Mouse (Mus musculus) brown adipose tissue, adult 24 weeks (tissue): ENCODE measurements around the gene Pnp2. TPM values are rescaled to one million over a fixed set of nuclear protein-coding genes. Genes with fewer than 3 reads are reported as not detected.
"Not testable (repeated sequence)": the region's sequence is repeated elsewhere in the genome, so short reads cannot be mapped to it uniquely, and the experiment has no call there.

Experiments
- H3K27ac ChIP-seq: fragments of 200-500 bp; replicated peaks from 2 replicates; pipeline ENCODE4 v1.5.1; 2012; ENCODE audit warnings: low read depth, mild to moderate bottlenecking, low read length
- H3K4me1 ChIP-seq: fragments of 200-500 bp; 2 replicates; pipeline ENCODE4 v1.6.1; 2012; ENCODE audit warnings: low read length, mixed read lengths; ENCODE audit not compliant: control insufficient read depth, insufficient read depth, insufficient read length
- H3K4me3 ChIP-seq: fragments of 200-500 bp; 2 replicates; pipeline ENCODE4 v1.5.1; 2012; ENCODE audit warnings: low read depth, mild to moderate bottlenecking, low read length, moderate library complexity; ENCODE audit not compliant: insufficient read depth
- polyA plus RNA-seq: library from polyadenylated mRNA; stranded (reverse); fragments of >200 nt; gene quantifications from 2 replicates; pipeline ENCODE4 v1.2.4, GENCODE M21; 2012; ENCODE audit not compliant: missing spikeins, insufficient read depth, insufficient read length

Pnp2 gene
- polyA plus RNA-seq, 1 experiment = 5.1 TPM

DNA sequence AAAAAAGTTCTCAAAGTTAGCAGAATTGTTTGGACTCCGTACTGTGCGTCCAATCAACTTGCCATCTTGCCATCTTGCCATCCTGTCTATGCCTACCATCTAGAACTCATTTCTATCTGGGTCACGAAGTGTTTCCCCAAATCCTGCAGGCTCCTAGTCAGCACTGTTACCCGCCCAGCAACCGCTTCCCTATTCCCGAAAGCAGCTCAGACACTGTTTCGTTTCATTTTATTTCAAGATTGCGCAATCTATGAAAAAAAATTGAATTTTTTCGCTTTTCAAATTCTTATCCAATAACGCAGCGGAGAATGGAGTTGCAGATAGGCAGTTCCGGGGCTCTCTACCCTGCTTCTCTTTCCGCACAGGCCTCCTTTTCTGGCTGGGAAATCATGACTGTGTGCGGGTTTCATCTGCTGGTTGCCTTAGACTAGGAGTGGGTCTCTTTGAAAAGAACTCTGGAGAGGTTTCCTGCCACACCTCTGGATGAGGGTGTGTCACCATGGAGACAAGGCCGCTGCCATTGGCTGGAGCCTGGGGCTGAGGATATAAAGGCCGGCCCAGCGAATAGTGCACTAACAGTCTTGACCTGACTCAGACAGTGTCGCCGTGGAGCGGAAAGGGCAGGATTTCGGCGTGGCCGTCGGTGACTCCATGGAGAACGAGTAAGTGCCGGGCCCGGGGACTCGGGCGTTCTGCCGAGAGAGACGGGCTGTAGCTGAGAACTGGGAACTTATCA lies 11.7 kb upstream of the Pnp2 start, which contains the start of gene Gm49342:
Gene Gm49342 (plus strand): TSS at position 586 of the 736 bp plus-strand sequence.
- H3K27ac ChIP-seq = peak within 1 kb of the TSS; percentile 81
- H3K4me1 ChIP-seq = no peaks in the 10 kb centered on the region
- H3K4me3 ChIP-seq = peak within 1 kb of the TSS; percentile 70

DNA sequence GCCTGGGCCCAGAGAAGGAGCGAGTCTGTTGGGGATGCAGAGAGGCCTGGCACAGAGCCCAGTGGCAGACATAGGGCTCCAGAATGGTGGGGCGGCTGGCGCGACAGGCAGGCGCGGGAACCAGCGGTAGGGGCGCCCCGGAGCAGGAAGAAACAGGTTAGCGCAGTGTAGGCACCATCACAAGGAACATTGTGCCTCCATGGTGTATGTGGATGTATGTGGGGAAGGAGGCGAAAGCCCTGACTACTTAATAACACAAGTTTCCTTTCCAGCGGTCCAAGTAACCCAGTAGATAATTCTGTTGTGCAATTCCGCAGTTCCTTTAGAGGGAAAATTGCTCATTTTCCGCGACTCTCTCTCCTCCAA lies 11.1 kb upstream of the Pnp2 start:
- peak overlapping the region; percentile 70 for H3K4me3 ChIP-seq
- H3K4me1 ChIP-seq = not testable (repeated sequence)
- peak overlapping the region; percentile 81 for H3K27ac ChIP-seq

DNA sequence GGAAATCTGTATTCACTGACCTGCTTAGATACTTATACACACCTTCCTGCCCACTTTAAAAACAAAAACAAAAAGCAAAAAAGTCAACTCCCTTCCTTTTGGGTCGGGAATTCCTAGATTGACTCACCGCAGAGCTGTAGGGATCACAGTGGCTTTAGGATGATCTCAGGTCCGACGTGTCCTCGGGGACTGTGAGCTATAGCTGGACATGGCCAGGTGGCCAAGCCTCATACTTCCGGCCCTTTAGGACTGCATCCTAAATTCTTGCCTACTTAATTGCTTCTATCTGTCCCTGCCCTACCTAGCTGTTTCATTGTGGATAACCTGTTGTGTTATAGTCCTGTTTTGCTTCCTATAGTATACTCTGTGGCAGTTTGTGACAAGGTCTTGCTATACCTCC lies 10.7 kb upstream of the Pnp2 start:
- Histone ChIP-seq H3K27ac (peak overlapping the region; percentile 81), H3K4me3 (peak overlapping the region; percentile 70)
- H3K4me1 ChIP-seq = not testable (repeated sequence)

DNA sequence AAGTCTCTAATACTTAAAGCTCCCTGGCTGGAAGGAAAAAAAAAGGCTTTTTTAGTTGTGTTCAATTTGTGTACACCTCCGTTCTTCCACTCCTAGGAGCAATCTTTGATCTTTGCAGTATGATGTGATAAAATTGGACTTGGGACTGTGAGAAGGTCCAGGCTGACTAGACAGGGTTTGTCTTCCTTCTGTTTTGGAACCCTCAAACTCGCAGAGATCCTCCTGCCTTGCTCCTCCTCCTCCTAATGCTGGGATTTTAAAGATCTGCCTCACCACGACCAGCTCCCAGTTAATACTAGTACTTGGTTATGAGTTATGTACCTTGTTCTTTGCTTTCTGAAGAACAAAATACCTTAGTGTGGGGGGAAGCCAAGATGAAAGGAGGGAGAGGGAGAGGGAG lies 10.3 kb upstream of the Pnp2 start:
- H3K4me3 ChIP-seq = peak overlapping the region; percentile 70
- peak overlapping the region; percentile 78 for H3K27ac ChIP-seq
- not testable (repeated sequence) for H3K4me1 ChIP-seq

DNA sequence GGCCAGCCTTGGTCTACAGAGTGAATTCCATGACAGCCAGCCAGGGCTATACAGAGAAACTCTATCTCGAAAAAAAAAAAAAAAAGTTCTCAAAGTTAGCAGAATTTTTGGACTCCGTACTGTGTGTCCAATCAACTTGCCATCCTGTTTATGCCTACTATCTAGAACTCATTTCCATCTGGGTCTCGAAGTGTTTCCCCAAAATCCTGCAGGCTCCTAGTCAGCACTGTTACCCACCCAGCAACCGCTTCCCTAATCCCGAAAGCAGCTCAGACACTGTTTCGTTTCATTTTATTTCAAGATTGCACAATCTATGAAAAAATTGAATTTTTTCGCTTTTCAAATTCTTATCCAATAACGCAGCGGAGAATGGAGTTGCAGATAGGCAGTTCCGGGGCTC lies 305 bp upstream of the Pnp2 start:
- H3K4me1 ChIP-seq = peaks cover 3% of the 10 kb centered on the region; the same call in 1 of the 2 replicates
- H3K4me3 ChIP-seq = 0 out of 2 replicates have a peak overlapping the region, but pooled peaks have one; percentile 13

DNA sequence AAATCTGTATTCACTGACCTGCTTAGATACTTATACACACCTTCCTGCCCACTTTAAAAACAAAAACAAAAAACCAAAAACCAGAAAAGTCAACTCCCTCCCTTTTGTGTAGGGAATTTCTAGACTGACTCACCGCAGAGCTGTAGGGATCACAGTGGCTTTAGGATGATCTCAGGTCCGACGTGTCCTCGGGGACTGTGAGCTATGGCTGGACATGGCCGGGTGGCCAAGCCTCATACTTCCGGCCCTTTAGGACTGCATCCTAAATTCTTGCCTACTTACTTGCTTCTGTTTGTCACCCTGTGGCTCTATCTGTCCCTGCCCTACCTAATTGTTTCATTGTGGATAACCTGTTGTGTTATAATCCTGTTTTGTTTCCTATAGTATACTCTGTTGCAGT lies 932 bp downstream of the Pnp2 start:
- H3K4me3 ChIP-seq = not testable (repeated sequence)
- peak overlapping the region; percentile 85 for H3K27ac ChIP-seq

More for the DNA sequence above, 305 bp upstream of the Pnp2 start:
- peak overlapping the region; percentile 56 for H3K27ac ChIP-seq

DNA sequence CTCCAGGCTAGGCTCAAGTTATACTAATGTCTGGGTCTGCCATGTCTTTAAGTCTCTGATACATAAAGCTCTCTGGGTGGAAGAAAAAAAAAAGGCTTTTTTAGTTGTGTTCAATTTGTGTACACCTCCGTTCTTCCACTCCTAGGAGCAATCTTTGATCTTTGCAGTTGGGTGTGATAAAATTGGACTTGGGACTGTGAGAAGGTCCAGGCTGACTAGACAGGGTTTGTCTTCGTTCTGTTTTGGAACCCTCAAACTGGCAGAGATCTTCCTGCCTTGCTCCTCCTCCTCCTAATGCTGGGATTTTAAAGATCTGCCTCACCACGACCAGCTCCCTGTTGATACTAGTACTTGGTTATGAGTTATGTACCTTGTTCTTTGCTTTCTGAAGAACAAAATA lies 1.4 kb downstream of the Pnp2 start:
- not testable (repeated sequence) for H3K4me3 ChIP-seq, H3K4me1 ChIP-seq
- H3K27ac ChIP-seq = peak overlapping the region; percentile 85

More for the DNA sequence above, 932 bp downstream of the Pnp2 start:
- not testable (repeated sequence) for H3K4me1 ChIP-seq

DNA sequence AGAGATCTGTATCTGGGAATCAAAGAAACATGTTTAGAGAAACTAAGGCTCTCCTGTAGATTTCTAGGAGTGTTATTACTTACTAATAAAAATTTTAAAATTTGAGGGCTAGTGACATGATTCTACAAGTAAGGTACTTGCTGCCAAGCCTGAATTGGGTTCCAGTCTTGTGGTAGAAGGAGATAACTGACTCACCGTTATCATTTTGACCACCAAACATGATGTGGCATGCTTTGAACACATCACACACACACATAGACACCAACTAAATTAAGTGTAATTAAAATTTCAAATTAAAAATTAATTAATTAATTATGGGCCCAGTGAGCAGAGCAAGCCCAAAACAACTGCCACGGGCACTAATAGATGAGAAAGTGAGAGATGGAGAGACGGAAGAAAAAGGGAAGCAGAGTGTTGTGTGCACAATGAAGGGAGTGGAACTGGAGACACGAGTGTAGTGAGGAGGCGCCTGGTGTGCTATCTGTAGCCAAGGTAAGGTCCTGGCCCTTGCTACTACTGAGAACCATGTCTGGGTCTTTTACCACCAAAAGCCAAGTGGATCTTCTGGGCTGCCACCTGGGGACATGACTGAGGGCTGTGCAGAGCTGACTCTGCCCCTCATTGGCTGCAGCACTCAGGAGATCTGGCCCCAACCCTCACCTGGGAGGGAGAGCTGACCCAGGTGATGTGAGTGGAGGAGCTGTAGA lies 2.6 kb downstream of the Pnp2 start:
- not testable (repeated sequence) for H3K4me3 ChIP-seq, H3K27ac ChIP-seq, H3K4me1 ChIP-seq

DNA sequence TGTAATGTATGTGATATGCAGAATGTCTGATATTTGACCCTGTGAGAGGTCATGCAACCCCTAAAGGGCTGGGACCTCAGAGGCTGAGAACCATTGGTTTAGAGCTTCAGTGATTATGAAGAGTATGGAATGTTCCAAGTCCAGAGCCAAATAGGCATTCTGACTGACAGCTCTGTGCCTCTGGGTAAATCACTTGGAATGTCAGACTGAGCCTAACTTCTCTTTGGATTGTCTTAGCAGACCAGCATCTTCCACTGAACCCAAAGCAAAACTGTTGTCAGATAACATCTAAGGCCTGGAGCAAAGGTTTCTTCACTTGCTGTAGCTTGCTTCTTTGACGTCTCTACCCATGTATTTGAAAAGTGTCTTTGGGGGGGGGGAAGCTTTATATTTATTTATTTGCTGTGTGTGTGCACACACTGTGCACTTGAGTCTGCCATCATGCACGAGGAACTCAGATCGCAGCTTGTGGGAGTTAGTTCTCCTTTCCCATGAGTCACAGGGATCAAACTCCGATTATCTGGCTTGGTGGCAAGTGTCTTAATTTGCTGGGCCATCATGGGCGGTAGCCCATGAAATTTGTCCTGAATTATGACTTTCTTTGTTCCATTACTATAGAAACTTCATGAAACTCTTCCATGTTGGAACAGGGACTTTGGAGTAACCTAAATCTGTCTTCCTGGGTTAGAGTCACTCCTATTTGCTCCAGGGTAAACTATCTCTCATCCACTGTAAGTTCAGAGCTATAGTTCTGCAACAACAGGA lies 12.6 kb downstream of the Pnp2 start:
- Histone ChIP-seq H3K27ac (no peak overlapping the region), H3K4me3 (no peak overlapping the region), H3K4me1 (peaks cover 3% of the 10 kb centered on the region; the same call in 1 of the 2 replicates)

DNA sequence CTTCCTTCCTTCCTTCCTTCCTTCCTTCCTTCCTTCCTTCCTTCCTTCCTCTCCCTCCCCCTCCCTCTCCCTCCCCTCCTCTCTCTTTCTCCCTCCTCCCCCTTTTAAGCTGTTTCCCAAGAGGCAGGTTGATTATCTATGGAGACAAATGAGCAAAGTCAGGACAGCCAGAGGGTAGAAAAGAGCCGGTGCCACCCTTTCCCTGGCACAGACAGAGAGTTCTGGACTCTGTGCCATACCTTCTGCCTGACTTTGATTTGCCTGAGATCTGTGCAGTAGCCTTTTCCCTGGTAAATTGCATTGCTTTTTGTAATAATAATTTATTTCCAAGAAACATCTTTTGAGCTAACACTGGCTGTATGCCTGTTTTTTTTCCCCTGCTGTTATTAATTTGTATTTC lies 13.2 kb downstream of the Pnp2 start:
- H3K4me3 ChIP-seq = no peak overlapping the region
- no peak overlapping the region for H3K27ac ChIP-seq

DNA sequence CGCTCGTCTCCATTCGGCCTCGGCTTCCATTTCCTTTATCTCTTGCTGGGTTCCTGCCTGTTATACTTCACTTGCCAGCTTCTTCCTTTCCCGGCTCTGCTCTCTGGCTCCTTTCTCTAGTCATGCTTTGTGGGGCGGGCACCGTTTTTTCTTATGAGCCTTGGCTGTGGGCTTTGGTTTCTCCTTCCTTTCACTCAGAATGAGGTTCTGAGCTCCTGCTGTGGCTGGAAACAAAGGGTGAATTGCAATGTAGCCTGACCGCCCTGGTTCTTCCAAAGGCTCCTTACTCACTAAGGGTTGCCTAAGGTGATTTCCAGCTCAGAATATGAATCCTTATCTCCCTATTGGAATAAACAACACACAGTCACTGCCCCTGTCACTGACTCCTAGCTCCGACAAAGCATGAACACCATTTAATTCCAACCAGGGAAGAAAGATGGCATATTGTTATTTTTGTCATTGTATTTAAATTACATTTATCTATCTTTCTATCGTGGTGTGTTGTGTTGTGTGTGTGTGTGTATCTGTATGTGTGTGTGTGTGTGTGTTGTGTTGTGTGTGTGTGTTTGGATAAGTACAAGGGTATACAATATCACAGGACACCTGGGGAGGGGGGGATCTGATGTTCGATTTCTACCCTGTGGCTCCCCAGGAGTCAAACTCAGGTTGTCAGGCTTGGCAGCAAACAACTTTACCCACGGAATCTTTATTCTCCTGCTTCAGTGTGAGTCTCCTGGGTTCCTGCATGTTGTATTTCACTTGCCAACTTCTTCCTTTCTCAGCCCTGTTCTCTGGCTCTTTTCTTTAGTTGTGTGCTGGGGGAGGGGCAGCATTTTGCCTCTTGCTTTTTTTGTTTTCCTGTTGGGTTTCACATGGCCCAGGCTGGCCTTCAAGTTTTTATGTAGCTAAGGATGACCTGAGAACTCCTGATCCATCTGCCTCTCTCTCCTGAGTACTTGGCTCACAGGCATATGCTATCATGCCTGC lies 14.1 kb downstream of the Pnp2 start:
- H3K4me3 ChIP-seq = no peak overlapping the region
- H3K27ac ChIP-seq = peak overlapping the region; percentile 72
- H3K4me1 ChIP-seq = peaks cover 3% of the 10 kb centered on the region; the same call in 1 of the 2 replicates

More for the DNA sequence above, 13.2 kb downstream of the Pnp2 start:
- H3K4me1 ChIP-seq = peaks cover 3% of the 10 kb centered on the region; the same call in 1 of the 2 replicates

DNA sequence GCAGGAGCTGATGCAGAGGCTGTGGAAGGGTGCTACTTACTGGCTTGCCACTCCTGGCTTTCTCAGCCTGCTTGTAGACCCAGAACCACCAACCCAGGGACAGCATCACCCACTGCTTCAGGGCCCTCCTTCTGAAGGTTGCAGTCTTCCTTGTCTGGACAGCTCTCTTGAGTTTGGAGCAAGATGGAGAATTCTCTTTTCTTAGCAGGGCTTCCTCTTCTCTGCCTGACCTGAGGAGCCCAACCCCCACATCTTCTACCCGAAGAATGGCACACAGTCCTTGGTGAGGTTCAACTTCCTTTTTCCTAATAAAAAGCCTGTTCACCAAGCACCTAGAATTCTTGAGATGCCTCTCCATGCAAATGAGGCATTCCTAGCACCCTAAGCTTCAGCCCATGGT lies 15.0 kb downstream of the Pnp2 start:
- Histone ChIP-seq H3K4me3 (no peak overlapping the region), H3K4me1 (peaks cover 3% of the 10 kb centered on the region; the same call in 1 of the 2 replicates), H3K27ac (no peak overlapping the region)

DNA sequence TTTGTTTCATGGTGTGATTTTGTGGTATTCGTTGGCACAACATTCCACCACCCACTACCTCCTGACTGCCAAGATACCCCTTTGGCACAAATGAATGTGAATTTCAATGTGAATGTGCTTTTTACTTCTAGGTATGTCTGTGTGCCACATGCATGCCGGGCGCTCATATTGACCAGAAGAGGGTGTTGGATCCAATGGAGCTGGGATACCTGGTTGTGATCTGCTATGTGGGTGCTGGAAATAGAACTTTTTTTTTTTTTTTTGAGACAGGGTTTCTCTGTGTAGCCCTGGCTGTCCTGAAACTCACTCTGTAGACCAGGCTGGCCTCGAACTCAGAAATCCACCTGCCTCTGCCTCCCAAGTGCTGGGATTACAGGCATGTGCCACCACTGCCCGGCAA lies 17.3 kb downstream of the Pnp2 start:
- H3K4me1 ChIP-seq, H3K27ac ChIP-seq, H3K4me3 ChIP-seq: not testable (repeated sequence)

DNA sequence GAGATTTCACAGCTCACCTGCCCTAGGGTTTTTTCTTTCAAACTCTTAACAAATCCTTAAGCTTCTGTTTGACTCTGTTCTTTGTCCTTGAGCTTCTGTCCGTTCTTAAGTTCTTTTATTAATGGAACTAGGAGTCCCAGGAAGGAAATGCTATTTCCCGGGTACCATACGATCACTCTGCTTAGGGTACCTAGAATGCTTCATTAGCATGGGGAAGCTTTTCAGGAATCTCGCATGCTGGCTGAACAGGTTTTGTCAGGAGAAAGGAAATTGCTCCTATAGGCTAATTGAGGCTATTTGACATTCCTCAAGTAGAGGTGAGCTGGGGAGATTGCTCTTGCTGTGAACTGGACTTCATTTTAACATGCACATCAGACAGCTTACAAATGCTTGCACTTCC lies 17.9 kb downstream of the Pnp2 start:
- H3K4me3 ChIP-seq = no peak overlapping the region
- H3K27ac ChIP-seq = no peak overlapping the region
- peaks cover 8% of the 10 kb centered on the region; the same call in 1 of the 2 replicates for H3K4me1 ChIP-seq
